Mouse (Mus musculus) mature B cell (primary cell): ENCODE measurements around the gene 3110082I17Rik.

Experiments used
- in situ Hi-C: fragments of 300-500 bp; cut with MboI; formaldehyde crosslinking; loops from 2 replicates; pipeline ENCODE4 v1.14.3; 2019

3110082I17Rik gene

DNA sequence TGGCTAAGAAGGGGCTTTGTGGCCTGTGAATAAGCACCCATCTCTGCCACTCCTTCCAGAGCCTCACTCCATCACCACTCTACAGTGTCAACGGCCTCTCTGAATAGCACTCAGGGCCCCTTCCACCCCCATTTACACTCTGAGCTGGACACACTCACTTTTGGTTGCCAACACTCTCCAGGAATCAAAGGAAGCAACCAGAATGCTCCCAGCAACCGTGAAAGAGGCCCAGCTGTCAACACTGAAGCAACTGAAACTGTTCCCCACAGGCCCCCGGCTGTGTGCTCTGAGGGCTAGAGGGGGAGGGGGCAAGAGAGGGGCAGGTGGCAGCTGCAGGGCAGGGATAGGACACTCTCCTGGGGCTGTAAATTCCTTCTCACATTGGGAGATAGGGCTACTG, 41.7 kb downstream of the 3110082I17Rik start:
- in situ Hi-C loops = no loop called here

GRCm38 (mm10) chr5:139418110-139418509, 42.2 kb downstream of the 3110082I17Rik start:
- in situ Hi-C loops = no loop called here

GRCm38 (mm10) chr5:139417480-139417879, 42.8 kb downstream of the 3110082I17Rik start:
- in situ Hi-C loops = no loop called here

DNA sequence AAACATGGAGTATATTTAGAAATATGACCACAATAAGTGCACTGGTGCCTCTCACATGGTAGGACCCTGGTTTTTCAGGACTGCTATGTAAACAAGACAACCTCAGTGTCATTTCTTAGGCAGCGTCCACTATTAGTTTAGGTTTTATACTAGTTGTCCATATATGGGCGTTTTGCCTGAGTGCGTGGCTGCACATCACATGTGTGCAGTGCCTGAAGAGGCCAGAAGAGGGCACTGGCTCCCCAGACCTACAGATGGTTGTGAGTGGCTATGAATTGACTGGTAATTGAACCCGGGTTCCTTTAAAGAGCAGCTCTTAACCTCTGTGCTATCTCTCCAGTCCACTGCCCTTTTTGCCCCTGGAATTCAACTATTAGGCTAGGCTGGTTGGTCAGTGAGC, 43.4 kb downstream of the 3110082I17Rik start:
- in situ Hi-C loops = no loop called here

GRCm38 (mm10) chr5:139415001-139415400, 45.3 kb downstream of the 3110082I17Rik start:
- in situ Hi-C loops = no loop called here

DNA sequence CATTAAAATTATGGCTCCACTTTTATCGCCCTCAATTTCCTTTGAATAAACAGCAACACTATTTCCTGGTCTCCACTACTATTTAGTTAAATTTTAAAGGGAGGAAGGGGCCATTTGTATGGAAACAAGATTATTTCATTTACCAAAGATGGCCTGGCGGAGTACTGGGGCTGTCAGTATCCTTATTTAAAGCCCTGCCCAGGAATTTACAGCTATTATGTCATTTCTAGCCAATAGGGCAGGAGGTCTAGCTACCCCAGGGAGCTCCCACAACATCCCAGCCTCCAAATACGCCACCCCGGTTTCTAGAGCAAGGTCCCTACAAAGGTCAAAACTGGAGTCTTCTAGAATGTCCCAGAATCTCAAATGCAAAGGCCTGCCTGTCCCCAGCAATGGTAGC, 46.8 kb downstream of the 3110082I17Rik start:
- in situ Hi-C loops = no loop called here

DNA sequence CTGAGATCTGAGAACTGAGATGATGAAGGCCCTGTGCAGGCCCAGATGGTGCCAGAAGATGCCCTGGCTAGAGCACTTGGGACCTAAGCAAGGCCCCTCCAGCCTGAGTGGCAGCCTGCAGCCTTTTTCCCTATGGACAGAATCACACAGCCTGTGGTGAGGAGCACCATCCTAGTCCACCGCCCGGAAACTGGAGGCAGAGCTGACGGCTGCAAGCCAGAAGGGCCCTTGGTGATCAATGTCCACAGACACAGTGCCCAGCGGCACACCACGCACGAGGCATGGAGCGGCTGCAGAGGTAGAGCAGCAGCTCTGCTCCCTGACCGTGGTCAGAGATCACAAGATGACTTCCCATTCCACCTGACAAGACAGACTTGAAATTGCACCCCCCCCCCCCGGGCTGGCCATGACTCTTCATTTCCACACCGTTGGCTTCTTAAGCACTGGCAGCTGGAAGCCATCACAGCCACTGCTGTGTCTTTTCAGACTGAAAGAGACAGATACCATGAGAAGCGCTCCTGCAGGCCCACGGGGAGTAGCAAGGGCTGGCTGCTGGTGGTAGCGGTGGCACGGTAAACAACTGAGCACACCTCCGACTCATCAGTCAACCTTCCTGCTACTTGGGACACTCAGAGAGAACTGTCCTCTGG, 48.5 kb downstream of the 3110082I17Rik start:
- in situ Hi-C loops = no loop called here

DNA sequence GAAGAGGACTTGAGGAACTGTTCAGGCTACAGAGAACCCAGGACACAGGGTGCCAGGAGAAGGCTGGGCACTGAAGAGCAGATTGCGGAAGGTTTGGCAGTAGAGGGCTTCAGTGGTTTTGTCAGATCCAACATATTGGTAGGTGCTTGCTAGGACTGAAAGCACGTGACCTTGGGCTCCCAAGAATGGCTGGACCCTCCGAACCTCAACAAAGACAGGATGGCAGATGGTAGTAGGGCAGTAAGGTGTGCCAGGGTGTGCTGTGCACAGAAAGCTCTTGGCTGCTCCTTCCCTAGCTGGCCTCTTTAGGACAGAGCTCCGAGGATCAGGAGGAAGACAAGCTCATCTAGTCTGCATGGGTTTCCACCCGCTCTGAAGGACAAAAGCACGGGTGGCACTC, 49.2 kb downstream of the 3110082I17Rik start:
- in situ Hi-C loops = no loop called here

- in situ Hi-C loops = no loop called here
Observed at GRCm38 (mm10) chr5:139410056-139410455, 50.3 kb downstream of the 3110082I17Rik start.

GRCm38 (mm10) chr5:139409412-139409811, 50.9 kb downstream of the 3110082I17Rik start:
- in situ Hi-C loops = no loop called here

DNA sequence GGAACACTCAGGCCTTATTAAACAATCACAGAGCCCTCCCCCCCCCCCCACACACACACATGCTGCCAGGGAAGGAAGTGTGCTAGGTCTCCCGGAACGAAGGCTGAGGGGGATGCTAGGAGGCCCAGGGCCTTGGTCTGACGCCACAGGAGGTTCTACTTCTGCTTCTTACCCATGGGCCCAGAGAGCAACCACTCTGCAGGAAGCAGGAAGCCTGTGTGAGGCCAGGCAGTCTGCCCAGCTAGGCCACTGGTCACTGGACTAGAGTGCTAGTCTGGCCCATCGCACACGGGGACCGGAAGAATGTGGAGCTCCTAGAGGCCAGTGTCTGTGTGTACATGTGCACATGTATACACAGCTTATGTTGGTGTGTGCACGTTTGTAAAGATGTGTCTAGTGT, 51.8 kb downstream of the 3110082I17Rik start:
- in situ Hi-C loops = no loop called here

GRCm38 (mm10) chr5:139407121-139407885, 53.0 kb downstream of the 3110082I17Rik start:
- in situ Hi-C loops = no loop called here

DNA sequence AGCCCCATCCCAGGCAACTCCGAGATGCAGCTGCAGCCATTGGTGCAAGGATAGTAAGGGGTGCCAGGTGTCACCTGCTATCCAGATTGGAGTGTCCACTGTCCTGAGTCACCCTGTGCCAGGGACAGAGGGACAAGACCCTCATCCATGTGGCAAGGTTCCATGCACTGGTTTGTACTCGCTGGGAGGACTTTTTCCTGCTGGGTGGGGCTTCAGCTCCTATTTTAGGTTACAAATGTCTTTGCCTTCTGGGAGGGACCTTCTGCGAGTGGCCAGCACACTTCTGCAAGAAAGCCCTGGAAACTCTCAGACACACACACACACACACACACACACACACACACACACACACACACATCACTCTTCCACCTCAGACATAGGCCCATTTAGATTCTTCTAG, 54.4 kb downstream of the 3110082I17Rik start:
- in situ Hi-C loops = no loop called here

DNA sequence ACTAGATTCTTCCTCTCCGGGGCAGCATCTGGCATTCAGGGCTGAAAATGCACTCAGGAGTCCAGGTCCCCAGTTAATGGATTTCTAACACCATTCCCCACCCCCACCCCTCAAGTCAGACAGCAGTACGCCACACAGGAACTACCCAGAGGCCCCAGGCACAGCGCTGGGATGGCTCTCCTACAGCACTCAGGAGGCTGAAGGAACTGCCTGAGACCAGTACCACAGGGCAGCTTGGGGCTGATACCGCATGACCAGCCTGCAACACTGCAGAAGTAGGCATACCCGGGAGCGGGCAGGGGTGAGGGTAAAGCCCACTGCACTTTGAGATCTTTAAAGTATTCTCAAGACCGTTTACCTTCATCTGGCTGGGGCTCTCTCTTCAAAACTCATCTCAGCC, 54.8 kb downstream of the 3110082I17Rik start:
- in situ Hi-C loops = no loop called here

GRCm38 (mm10) chr5:139404801-139405401, 55.4 kb downstream of the 3110082I17Rik start, which contains the start of gene C130050O18Rik:
Gene C130050O18Rik (plus strand): TSS chr5:139405280.
- in situ Hi-C loops = no loop called here

DNA sequence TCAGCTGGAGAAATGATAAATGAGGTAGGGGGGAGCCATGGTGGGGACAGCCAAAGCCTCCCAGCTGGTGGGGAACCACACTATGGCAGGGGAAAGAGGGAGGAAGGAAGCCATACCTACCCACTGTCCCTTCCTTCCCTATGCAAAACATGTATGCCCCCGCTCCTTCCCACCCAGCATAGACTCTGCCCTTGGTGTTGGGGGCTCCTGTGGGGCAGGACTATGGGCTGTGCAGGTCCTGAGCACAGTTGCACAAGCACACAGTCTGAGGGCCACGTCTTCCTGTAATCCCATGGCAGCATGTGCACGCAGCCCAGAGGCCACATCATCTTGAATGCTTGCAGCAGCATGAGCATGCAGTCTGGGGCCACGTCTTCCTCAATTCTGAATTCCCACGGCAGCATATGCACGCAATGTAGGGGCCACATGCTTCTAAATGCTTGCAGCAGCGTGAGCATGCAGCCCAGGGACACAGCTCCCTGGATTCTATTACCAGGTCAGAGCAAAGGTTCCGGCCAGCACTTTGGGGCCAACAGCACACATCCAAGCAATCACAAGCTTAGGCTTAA, 56.6 kb downstream of the 3110082I17Rik start:
- in situ Hi-C loops = no loop called here

GRCm38 (mm10) chr5:139402106-139402505, 58.2 kb downstream of the 3110082I17Rik start:
- in situ Hi-C loops = no loop called here

DNA sequence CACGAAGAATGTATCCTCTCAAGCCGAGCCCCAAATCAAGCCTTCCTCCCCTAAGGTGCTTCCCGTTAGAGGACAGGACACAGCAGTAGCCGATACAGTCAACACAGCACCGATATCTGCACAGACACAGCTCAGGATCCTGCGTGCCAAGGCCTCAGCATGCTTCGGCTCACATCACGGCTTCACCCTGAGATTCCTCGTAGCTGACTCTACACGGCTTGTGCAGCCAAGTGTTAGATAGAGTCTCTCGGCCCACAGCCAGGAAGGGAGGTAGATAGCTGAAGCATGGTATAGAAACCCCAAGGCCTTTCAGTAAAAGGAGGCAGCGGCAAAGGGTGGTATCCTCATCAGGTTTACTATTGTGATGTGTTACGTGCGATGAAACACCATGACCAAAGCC, 60.3 kb downstream of the 3110082I17Rik start:
- in situ Hi-C loops = no loop called here

- in situ Hi-C loops = no loop called here
Observed at GRCm38 (mm10) chr5:139398786-139399185, 61.5 kb downstream of the 3110082I17Rik start.

DNA sequence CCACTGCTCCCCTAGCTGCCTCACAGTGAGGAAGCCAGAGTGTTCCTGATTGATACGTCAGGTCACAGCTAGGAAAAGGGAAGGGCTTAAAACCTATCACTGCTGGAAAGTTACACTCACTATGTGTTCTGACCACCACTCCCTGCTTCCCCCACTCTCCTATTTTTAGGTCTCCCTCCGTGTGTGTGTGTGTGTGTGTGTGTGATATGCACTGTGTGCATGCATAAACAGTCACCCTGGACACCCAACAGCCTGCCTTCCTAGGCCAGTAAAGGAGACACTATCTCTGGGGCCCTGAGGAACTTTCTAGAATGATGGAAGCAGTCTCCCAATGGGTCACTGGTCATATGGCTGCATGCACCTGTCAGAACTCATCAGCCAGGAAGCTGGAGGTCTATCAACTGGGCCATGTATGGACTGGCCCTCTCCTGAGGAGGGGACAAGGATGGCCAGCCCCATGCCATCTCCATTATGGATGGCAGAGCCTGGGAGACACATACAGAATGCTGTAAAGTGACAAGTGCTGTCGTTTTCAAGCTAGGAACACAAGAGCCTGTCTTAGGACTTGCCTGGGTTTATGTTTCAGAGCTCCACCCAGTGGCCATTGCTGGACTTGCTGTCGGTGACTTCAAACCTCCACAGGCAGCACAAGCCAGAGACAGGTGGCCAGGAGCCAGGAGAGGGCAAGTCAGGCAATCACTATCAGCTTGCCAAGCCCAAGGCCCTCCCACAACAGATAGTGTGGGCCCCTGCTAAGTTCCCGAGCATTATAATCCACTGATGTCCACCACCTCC, 62.2 kb downstream of the 3110082I17Rik start:
- in situ Hi-C loops = no loop called here

DNA sequence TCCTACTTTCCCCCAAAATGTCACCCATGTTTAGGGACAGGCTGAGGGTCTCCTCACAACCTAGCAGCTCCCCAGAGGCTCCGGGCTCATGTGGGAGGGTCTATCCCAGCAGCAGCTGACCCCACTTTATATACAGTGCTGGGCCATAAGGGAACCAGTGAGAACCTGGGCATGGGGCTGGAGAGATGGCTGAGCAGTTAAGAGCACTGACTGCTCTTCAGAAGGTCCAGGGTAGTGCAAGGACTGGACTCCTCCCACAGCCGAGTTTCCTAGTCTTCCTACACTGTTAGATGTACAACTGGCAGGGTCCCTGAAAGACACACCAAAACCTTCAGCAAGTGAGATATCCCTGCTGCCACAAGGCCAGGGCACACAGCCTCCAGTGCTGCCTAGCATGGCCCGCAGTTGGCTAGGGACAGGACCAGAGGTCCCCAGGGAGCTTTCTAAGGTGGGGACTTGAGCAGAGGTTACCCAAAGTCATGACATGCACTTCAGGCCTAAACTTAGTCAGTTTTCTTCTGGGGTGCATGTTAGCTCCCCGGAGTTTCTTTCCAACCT, 62.9 kb downstream of the 3110082I17Rik start:
- in situ Hi-C loops = no loop called here
